Mouse (Mus musculus) spleen, adult 2 months (tissue): ENCODE results near the gene Mylk. TPM values are rescaled to one million over a fixed set of nuclear protein-coding genes. Genes with fewer than 3 reads are reported as not detected.

ENCODE experiments used
- DNase-seq, 2 experiments: peaks; one replicate each; pipeline versions ENCODE4 v3.0.0 to v3.0.0-alpha.2; 2012 to 2021; ENCODE audit warnings: low spot score in 2 of 2, low read depth in 1 of 2
- H3K27ac ChIP-seq: fragments of 200-500 bp; 2 replicates; pipeline ENCODE4 v1.5.1; 2012; ENCODE audit warnings: low read length, inconsistent platforms; ENCODE audit not compliant: insufficient read depth
- H3K27me3 ChIP-seq: fragments of 200-500 bp; 2 replicates; pipeline ENCODE4 v1.6.1; 2012; ENCODE audit warnings: mild to moderate bottlenecking, moderate library complexity, low read length, inconsistent platforms; ENCODE audit not compliant: control insufficient read depth, insufficient read depth
- H3K36me3 ChIP-seq: fragments of 200-500 bp; 2 replicates; pipeline ENCODE4 v1.6.1; 2012; ENCODE audit warnings: mild to moderate bottlenecking, low read length, inconsistent platforms; ENCODE audit not compliant: control insufficient read depth, insufficient read depth
- H3K4me1 ChIP-seq: fragments of 200-500 bp; 2 replicates; pipeline ENCODE4 v1.6.1; 2011; ENCODE audit warnings: inconsistent platforms; ENCODE audit not compliant: control insufficient read depth, insufficient read depth, insufficient read length
- H3K4me3 ChIP-seq: fragments of 200-500 bp; 2 replicates; pipeline ENCODE4 v1.5.1; 2011; ENCODE audit warnings: mild to moderate bottlenecking, inconsistent platforms; ENCODE audit not compliant: insufficient read depth, insufficient read length; ENCODE audit errors: extremely low read depth
- CTCF ChIP-seq: fragments of 200-500 bp; IDR thresholded peaks from 2 replicates; pipeline ENCODE4 v1.5.1; 2011; ENCODE audit warnings: mild to moderate bottlenecking, inconsistent platforms; ENCODE audit not compliant: insufficient read depth, insufficient read length, insufficient replicate concordance; ENCODE audit errors: extremely low read depth
- POLR2A ChIP-seq: fragments of 200-500 bp; IDR thresholded peaks from 2 replicates; pipeline ENCODE4 v1.6.1; 2011; ENCODE audit warnings: low read depth, low read length, inconsistent platforms
- WGBS: fragments of 180-500 bp; shearing (Covaris S2); methylation state at CpG from one replicate; pipeline ENCODE4 v1.1.7; 2018; 5-methylcytosine and 5-hydroxymethylcytosine counted together
- polyA plus RNA-seq: library from polyadenylated mRNA; depleted of rRNA; stranded (reverse); fragments of >200 nt; gene quantifications from 2 replicates; pipeline ENCODE4 v1.2.3, GENCODE M21; 2012

Gene Mylk
- polyA plus RNA-seq, 1 experiment = 41.9 TPM

DNA sequence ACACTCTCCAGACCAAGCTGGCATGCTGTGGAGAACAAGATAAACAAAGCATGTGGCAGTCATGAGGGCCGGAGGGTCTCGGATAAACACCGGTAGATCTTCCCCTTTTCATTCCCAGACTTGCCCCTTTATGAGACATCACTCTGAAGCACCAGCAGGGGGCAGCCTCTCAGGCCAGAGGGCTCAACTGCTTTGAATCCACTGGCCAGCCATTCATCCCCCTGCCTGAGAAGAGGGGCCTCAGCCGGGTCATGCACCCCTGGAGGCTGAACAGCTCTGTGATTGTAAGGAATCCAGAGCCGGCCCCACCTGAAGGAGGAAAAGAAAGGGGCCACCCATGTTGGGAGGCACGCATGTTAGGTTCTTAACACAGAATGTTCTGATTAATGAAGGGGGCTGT lies 175.2 kb downstream of the Mylk start:
- Histone ChIP-seq H3K4me3 (no peak overlapping the region), H3K27ac (no peak overlapping the region), H3K36me3 (no peaks in the 10 kb centered on the region), H3K4me1 (no peaks in the 10 kb centered on the region), H3K27me3 (no peaks in the 10 kb centered on the region)
- no peak for DNase-seq
- TF ChIP-seq CTCF = peak; percentile 18; the same call in 1 of the 2 replicates
- TF ChIP-seq POLR2A = no peak
- WGBS = 42% methylated on average over 6 of the region's 6 CpGs

DNA sequence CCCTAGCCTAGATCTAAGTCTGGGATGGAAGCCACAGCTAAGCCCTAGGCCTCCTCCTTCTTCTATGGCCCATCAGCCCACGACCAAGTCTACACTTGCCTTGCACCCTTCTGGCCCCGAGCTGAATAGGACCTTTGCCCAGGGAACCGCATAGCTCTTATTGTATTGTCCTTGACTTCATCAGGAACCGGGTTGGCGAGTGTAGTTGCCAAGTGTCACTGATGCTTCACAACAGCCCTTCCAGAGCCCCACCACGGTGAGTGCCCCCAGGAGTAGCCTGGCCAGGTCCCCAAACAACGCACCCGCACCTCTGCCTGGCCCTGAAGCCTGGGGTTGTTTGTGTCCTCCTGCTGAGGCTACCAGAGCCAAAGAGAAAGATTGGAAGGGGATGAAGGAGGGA lies 175.9 kb downstream of the Mylk start:
- Histone ChIP-seq H3K36me3 (no peaks in the 10 kb centered on the region), H3K4me3 (no peak overlapping the region)
- DNase-seq = no peak

DNA sequence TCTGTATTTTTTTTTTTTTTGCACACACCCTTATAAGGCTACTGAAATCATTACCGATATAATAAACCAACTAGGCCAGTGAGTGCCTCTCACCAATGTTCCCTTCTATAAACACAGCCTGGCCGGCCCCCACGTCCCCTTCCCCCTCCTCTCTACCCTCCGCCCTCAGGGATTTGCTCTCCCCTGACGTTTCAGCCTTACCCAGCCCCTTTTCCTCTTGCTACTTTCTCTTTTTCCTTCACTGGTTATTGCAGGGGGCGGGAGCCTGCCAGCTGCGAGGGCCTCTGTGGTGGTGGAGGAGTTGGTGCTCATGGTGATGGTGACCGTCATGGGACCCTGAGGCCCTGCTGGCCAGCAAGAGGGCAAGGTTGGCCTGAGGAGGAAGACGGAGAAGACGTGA lies 176.3 kb downstream of the Mylk start:
- no peaks in the 10 kb centered on the region for H3K36me3 ChIP-seq
- no peaks in the 10 kb centered on the region for H3K4me1 ChIP-seq
- H3K4me3 ChIP-seq = peak overlapping the region; percentile 36; the same call in 1 of the 2 replicates
- DNase-seq = no peak
- no peaks in the 10 kb centered on the region for H3K27me3 ChIP-seq
- TF ChIP-seq CTCF (no peak), POLR2A (no peak)
- 69% methylated on average over 10 of the region's 10 CpGs for WGBS
- peak overlapping the region; percentile 55; the same call in 1 of the 2 replicates for H3K27ac ChIP-seq

More for the DNA sequence above, 175.9 kb downstream of the Mylk start:
- Histone ChIP-seq H3K27me3 (no peaks in the 10 kb centered on the region), H3K4me1 (no peaks in the 10 kb centered on the region), H3K27ac (peak overlapping the region; percentile 46)
- TF ChIP-seq POLR2A (no peak), CTCF (no peak)
- WGBS = 80% methylated on average over 8 of the region's 8 CpGs

DNA sequence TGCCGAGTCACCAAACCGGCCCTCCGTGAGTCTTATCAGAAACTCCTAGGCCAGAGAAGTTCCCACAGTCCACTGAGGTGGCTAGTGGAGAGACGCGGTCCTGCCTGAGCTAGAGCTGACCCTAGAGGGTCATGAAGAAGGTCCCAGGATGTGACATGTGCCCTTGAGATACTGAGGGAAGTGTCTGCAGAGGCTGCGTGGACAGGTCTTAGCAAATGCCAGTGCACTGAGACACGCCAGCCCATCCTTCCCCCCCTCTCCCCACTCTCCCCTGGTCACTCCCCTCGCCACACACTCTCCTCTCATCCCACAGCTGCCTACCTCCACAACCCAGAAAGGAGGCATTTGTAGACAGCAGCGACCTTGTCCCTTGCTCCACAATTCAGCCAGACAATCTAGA lies 178.6 kb downstream of the Mylk start:
- no peaks in the 10 kb centered on the region for H3K36me3 ChIP-seq
- H3K4me3 ChIP-seq = no peak overlapping the region; the same call in 1 of the 2 replicates
- no peak for DNase-seq
- TF ChIP-seq POLR2A (no peak), CTCF (no peak)
- H3K27ac ChIP-seq = no peak overlapping the region; the same call in 1 of the 2 replicates
- no peaks in the 10 kb centered on the region for H3K27me3 ChIP-seq
- no peaks in the 10 kb centered on the region for H3K4me1 ChIP-seq
- WGBS = 82% methylated on average over 9 of the region's 9 CpGs

DNA sequence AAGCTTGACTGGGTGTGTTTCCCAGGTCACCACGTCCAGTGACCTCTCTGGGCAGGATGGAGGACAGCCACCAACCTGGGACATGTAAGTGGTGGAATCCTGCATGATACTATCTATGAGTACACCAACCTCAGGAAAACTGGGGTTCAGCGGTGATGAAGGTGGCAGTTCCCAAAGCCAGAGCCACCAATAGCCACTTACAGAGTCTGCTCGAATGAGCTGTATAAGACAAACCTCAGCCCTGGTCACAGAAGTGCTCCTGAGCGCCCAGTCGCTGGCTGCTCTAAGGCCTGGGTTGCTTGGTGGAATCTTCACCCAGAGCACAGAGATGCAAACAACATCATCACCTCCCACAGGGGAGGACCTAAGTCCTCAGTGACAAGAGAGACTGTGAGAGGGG lies 179.3 kb downstream of the Mylk start:
- H3K27me3 ChIP-seq = no peaks in the 10 kb centered on the region
- DNase-seq = no peak
- H3K27ac ChIP-seq = peak overlapping the region; percentile 25; the same call in 1 of the 2 replicates
- TF ChIP-seq CTCF (no peak), POLR2A (no peak)
- 86% methylated on average over 5 of the region's 5 CpGs for WGBS
- no peaks in the 10 kb centered on the region for H3K4me1 ChIP-seq
- no peak overlapping the region for H3K4me3 ChIP-seq
- no peaks in the 10 kb centered on the region for H3K36me3 ChIP-seq

DNA sequence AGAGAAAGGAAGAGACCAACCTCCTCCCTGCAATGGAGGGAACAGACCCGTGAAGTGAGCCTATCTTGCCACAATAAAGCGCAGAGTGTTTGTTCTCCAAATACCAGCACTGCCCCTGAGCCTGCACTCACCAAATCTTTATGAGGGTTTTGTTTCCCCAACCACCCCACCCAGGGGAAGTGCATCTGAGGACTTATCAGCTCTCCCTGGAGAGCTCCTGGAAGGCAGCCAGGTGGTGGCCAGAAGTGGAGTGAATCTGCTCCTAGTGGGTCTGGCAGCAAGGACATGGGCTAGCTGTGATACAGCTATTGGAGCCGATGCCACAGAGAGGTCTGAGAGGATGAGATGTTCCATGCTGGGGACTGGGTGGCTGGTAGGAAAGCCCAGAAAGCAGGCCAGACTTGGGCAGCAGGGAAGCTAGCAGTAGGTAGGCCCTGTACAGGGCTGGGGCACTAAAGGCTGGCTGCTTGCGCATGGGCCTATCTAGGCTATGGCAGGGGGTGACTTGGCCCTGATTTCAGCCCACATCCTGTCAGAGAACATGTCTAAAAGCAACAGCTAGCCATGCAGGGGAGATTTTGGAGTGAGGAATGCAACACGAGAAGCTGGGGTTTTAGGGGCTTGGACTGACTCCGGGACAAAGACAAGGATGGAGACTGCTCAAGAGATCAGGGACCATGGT lies 180.1 kb downstream of the Mylk start:
- no peak for TF ChIP-seq POLR2A
- no peak for TF ChIP-seq CTCF
- Histone ChIP-seq H3K4me3 (no peak overlapping the region), H3K27ac (peak overlapping the region; percentile 40; the same call in 1 of the 2 replicates), H3K36me3 (no peaks in the 10 kb centered on the region), H3K4me1 (no peaks in the 10 kb centered on the region), H3K27me3 (no peaks in the 10 kb centered on the region)
- DNase-seq = no peak
- WGBS = 53% methylated on average over 6 of the region's 6 CpGs
